Mouse (Mus musculus): ENCODE measurements around the gene 2210016L21Rik. TPM values are rescaled to one million over a fixed set of nuclear protein-coding genes. Genes with fewer than 3 reads are reported as not detected.
"Not testable (repeated sequence)": the region's sequence is repeated elsewhere in the genome, so short reads cannot be mapped to it uniquely, and the experiment has no call there.

Gene 2210016L21Rik
- polyA plus RNA-seq (2012; rRNA removed): 69.2 and 72.7 TPM in 2 replicates

- TF ChIP-seq POLR2A (IDR thresholded peaks at IDR 0.05; ENCODE audit: borderline replicate concordance, extremely low read depth, insufficient read depth, insufficient read length, poor library complexity, severe bottlenecking) (peak; percentile 70; the same call in 1 of the 2 replicates), CTCF (IDR thresholded peaks at IDR 0.05; ENCODE audit: borderline replicate concordance, extremely low read depth, insufficient read depth, insufficient read length) (no peak)
- DNase-seq (ENCODE audit: low read depth): peak; percentile 97
Measured at GRCm38 (mm10) chr5:114942074-114942765, at the start of gene 2210016L21Rik. TSS of gene 2210016L21Rik (plus strand) at chr5:114942158.

- no peak for TF ChIP-seq CTCF (IDR thresholded peaks at IDR 0.05; ENCODE audit: borderline replicate concordance, extremely low read depth, insufficient read depth, insufficient read length)
- no peak for TF ChIP-seq POLR2A (IDR thresholded peaks at IDR 0.05; ENCODE audit: borderline replicate concordance, extremely low read depth, insufficient read depth, insufficient read length, poor library complexity, severe bottlenecking)
- no peak for DNase-seq (ENCODE audit: low read depth)
Measured at GRCm38 (mm10) chr5:114895542-114895941, 46.4 kb upstream of the 2210016L21Rik start.

- TF ChIP-seq POLR2A (IDR thresholded peaks at IDR 0.05; ENCODE audit: borderline replicate concordance, extremely low read depth, insufficient read depth, insufficient read length, poor library complexity, severe bottlenecking) (no peak), CTCF (IDR thresholded peaks at IDR 0.05; ENCODE audit: borderline replicate concordance, extremely low read depth, insufficient read depth, insufficient read length) (no peak)
- no peak for DNase-seq (ENCODE audit: low read depth)
Measured at GRCm38 (mm10) chr5:114896688-114897373, 45.1 kb upstream of the 2210016L21Rik start, which contains the start of gene Oasl2. TSS of gene Oasl2 (plus strand) at chr5:114896936.

- DNase-seq (ENCODE audit: low read depth): no peak
- no peak for TF ChIP-seq POLR2A (IDR thresholded peaks at IDR 0.05; ENCODE audit: borderline replicate concordance, extremely low read depth, insufficient read depth, insufficient read length, poor library complexity, severe bottlenecking)
- no peak for TF ChIP-seq CTCF (IDR thresholded peaks at IDR 0.05; ENCODE audit: borderline replicate concordance, extremely low read depth, insufficient read depth, insufficient read length)
Measured at GRCm38 (mm10) chr5:114897374-114897793, 44.6 kb upstream of the 2210016L21Rik start.

GRCm38 (mm10) chr5:114898857-114899256 lies 43.1 kb upstream of the 2210016L21Rik start:
- TF ChIP-seq CTCF (IDR thresholded peaks at IDR 0.05; ENCODE audit: borderline replicate concordance, extremely low read depth, insufficient read depth, insufficient read length): no peak
- DNase-seq (ENCODE audit: low read depth): no peak

- TF ChIP-seq POLR2A (IDR thresholded peaks at IDR 0.05; ENCODE audit: borderline replicate concordance, extremely low read depth, insufficient read depth, insufficient read length, poor library complexity, severe bottlenecking): no peak
- peak; percentile 64 for TF ChIP-seq CTCF (IDR thresholded peaks at IDR 0.05; ENCODE audit: borderline replicate concordance, extremely low read depth, insufficient read depth, insufficient read length)
- peak; percentile 60 for DNase-seq (ENCODE audit: low read depth)
Measured at GRCm38 (mm10) chr5:114902413-114902812, 39.5 kb upstream of the 2210016L21Rik start.

GRCm38 (mm10) chr5:114908598-114909305 lies 33.2 kb upstream of the 2210016L21Rik start:
- DNase-seq (ENCODE audit: low read depth): no peak
- TF ChIP-seq POLR2A (IDR thresholded peaks at IDR 0.05; ENCODE audit: borderline replicate concordance, extremely low read depth, insufficient read depth, insufficient read length, poor library complexity, severe bottlenecking) (no peak), CTCF (IDR thresholded peaks at IDR 0.05; ENCODE audit: borderline replicate concordance, extremely low read depth, insufficient read depth, insufficient read length) (no peak)

GRCm38 (mm10) chr5:114913686-114914085 lies 28.3 kb upstream of the 2210016L21Rik start:
- DNase-seq (ENCODE audit: low read depth): no peak
- no peak for TF ChIP-seq POLR2A (IDR thresholded peaks at IDR 0.05; ENCODE audit: borderline replicate concordance, extremely low read depth, insufficient read depth, insufficient read length, poor library complexity, severe bottlenecking)
- no peak for TF ChIP-seq CTCF (IDR thresholded peaks at IDR 0.05; ENCODE audit: borderline replicate concordance, extremely low read depth, insufficient read depth, insufficient read length)

- TF ChIP-seq CTCF (IDR thresholded peaks at IDR 0.05; ENCODE audit: borderline replicate concordance, extremely low read depth, insufficient read depth, insufficient read length) (no peak), POLR2A (IDR thresholded peaks at IDR 0.05; ENCODE audit: borderline replicate concordance, extremely low read depth, insufficient read depth, insufficient read length, poor library complexity, severe bottlenecking) (no peak)
- no peak for DNase-seq (ENCODE audit: low read depth)
Measured at GRCm38 (mm10) chr5:114914855-114915254, 27.1 kb upstream of the 2210016L21Rik start.

- TF ChIP-seq CTCF (IDR thresholded peaks at IDR 0.05; ENCODE audit: borderline replicate concordance, extremely low read depth, insufficient read depth, insufficient read length) (no peak), POLR2A (IDR thresholded peaks at IDR 0.05; ENCODE audit: borderline replicate concordance, extremely low read depth, insufficient read depth, insufficient read length, poor library complexity, severe bottlenecking) (no peak)
- DNase-seq (ENCODE audit: low read depth): no peak
Measured at GRCm38 (mm10) chr5:114915854-114916253, 26.1 kb upstream of the 2210016L21Rik start.

- no peak for DNase-seq (ENCODE audit: low read depth)
- no peak for TF ChIP-seq POLR2A (IDR thresholded peaks at IDR 0.05; ENCODE audit: borderline replicate concordance, extremely low read depth, insufficient read depth, insufficient read length, poor library complexity, severe bottlenecking)
- no peak for TF ChIP-seq CTCF (IDR thresholded peaks at IDR 0.05; ENCODE audit: borderline replicate concordance, extremely low read depth, insufficient read depth, insufficient read length)
Measured at GRCm38 (mm10) chr5:114916777-114917176, 25.2 kb upstream of the 2210016L21Rik start.

- not testable (repeated sequence) for DNase-seq (ENCODE audit: low read depth)
Measured at GRCm38 (mm10) chr5:114917357-114917756, 24.6 kb upstream of the 2210016L21Rik start.

Data from brain, embryonic 14.5 days (tissue).